Mouse (Mus musculus): Measurements from ENCODE around the gene Noxo1. TPM values are rescaled to one million over a fixed set of nuclear protein-coding genes. Genes with fewer than 3 reads are reported as not detected.

The Noxo1 gene
- polyA plus RNA-seq, 1 experiment from 2014 or later, result 0.97 TPM

GRCm38 (mm10) chr17:24737135-24737810 lies 41.2 kb downstream of the Noxo1 start:
- Histone ChIP-seq H3K4me2 (peak overlapping the region; percentile 90), H3K27me3 (ENCODE audit: control insufficient read depth, insufficient read depth, low read length) (no peaks in the 10 kb centered on the region), H3K4me1 (ENCODE audit: control insufficient read depth, insufficient read depth, low read length) (peaks cover 11% of the 10 kb centered on the region), H3K4me3 (ENCODE audit: low read depth, low read length) (peak overlapping the region; percentile 56), H3K9ac (ENCODE audit: low read length) (no peak overlapping the region), H3K9me3 (ENCODE audit: control insufficient read depth, low read length) (no peaks in the 10 kb centered on the region), H3K27ac (ENCODE audit: low read depth, low read length) (no peak overlapping the region), H3K36me3 (ENCODE audit: control insufficient read depth, insufficient read depth, low read length) (no peaks in the 10 kb centered on the region)
- WGBS, result 31% methylated on average over 8 of the region's 8 CpGs
- DNase-seq (ENCODE audit: low spot score, missing footprints) (peak; percentile 81), ATAC-seq (ENCODE audit: low FRiP score) (no peak)

GRCm38 (mm10) chr17:24738238-24738637 lies 42.2 kb downstream of the Noxo1 start:
- WGBS, result 83% methylated on average over 4 of the region's 4 CpGs
- no peak overlapping the region for H3K4me3 ChIP-seq (ENCODE audit: low read depth, low read length)
- H3K27ac ChIP-seq (ENCODE audit: low read depth, low read length), result no peak overlapping the region

GRCm38 (mm10) chr17:24739926-24740325 lies 43.9 kb downstream of the Noxo1 start:
- no peak overlapping the region for H3K9ac ChIP-seq (ENCODE audit: low read length)
- no peak overlapping the region for H3K27ac ChIP-seq (ENCODE audit: low read depth, low read length)
- 81% methylated on average over 8 of the region's 8 CpGs for WGBS
- no peaks in the 10 kb centered on the region for H3K36me3 ChIP-seq (ENCODE audit: control insufficient read depth, insufficient read depth, low read length)
- H3K27me3 ChIP-seq (ENCODE audit: control insufficient read depth, insufficient read depth, low read length), result no peaks in the 10 kb centered on the region
- H3K4me1 ChIP-seq (ENCODE audit: control insufficient read depth, insufficient read depth, low read length), result peaks cover 11% of the 10 kb centered on the region
- H3K4me2 ChIP-seq, result no peak overlapping the region
- peak; percentile 21 for DNase-seq (ENCODE audit: low spot score, missing footprints)
- H3K9me3 ChIP-seq (ENCODE audit: control insufficient read depth, low read length), result no peaks in the 10 kb centered on the region
- H3K4me3 ChIP-seq (ENCODE audit: low read depth, low read length), result no peak overlapping the region
- no peak for ATAC-seq (ENCODE audit: low FRiP score)

More at GRCm38 (mm10) chr17:24738238-24738637, 42.2 kb downstream of the Noxo1 start:
- ATAC-seq (ENCODE audit: low FRiP score) (no peak), DNase-seq (ENCODE audit: low spot score, missing footprints) (peak; percentile 31)
- Histone ChIP-seq H3K4me2 (no peak overlapping the region), H3K9ac (ENCODE audit: low read length) (no peak overlapping the region), H3K36me3 (ENCODE audit: control insufficient read depth, insufficient read depth, low read length) (no peaks in the 10 kb centered on the region), H3K27me3 (ENCODE audit: control insufficient read depth, insufficient read depth, low read length) (no peaks in the 10 kb centered on the region), H3K4me1 (ENCODE audit: control insufficient read depth, insufficient read depth, low read length) (peaks cover 11% of the 10 kb centered on the region), H3K9me3 (ENCODE audit: control insufficient read depth, low read length) (no peaks in the 10 kb centered on the region)

DNA sequence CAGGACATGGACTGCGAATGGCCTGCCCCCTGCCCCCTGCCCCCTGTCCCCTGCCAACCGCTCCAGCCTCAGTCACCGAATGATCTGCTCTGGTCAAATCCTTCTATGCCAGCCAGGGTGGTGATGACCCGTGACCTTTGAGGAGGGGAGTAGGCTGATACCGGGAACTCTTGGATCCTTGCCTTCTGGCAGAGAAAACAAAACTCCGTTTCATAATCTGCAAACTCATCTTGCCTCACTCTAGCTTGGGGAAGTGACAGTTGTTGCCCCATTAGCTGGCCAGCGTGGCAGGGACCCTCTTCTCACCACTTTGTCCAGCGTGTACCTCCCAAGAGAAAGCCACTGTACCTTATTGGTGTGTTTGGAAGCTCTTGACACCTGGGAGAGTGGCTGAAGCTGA lies 46.3 kb downstream of the Noxo1 start:
- DNase-seq (ENCODE audit: low spot score, missing footprints) (peak; percentile 8), ATAC-seq (ENCODE audit: low FRiP score) (no peak)
- Histone ChIP-seq H3K4me2 (no peak overlapping the region), H3K36me3 (ENCODE audit: control insufficient read depth, insufficient read depth, low read length) (no peaks in the 10 kb centered on the region), H3K4me3 (ENCODE audit: low read depth, low read length) (no peak overlapping the region), H3K9me3 (ENCODE audit: control insufficient read depth, low read length) (no peaks in the 10 kb centered on the region), H3K27ac (ENCODE audit: low read depth, low read length) (no peak overlapping the region), H3K27me3 (ENCODE audit: control insufficient read depth, insufficient read depth, low read length) (no peaks in the 10 kb centered on the region), H3K9ac (ENCODE audit: low read length) (no peak overlapping the region), H3K4me1 (ENCODE audit: control insufficient read depth, insufficient read depth, low read length) (peaks cover 1% of the 10 kb centered on the region; the same call in 1 of the 2 replicates)
- 90% methylated on average over 8 of the region's 8 CpGs for WGBS

- ATAC-seq (ENCODE audit: low FRiP score), result no peak
- peak; percentile 19 for DNase-seq (ENCODE audit: low spot score, missing footprints)
- no peaks in the 10 kb centered on the region for H3K4me1 ChIP-seq (ENCODE audit: control insufficient read depth, insufficient read depth, low read length)
- no peak overlapping the region for H3K4me2 ChIP-seq
- H3K9ac ChIP-seq (ENCODE audit: low read length), result no peak overlapping the region
- WGBS, result 76% methylated on average over 5 of the region's 5 CpGs
- H3K36me3 ChIP-seq (ENCODE audit: control insufficient read depth, insufficient read depth, low read length), result no peaks in the 10 kb centered on the region
- H3K27me3 ChIP-seq (ENCODE audit: control insufficient read depth, insufficient read depth, low read length), result no peaks in the 10 kb centered on the region
- no peaks in the 10 kb centered on the region for H3K9me3 ChIP-seq (ENCODE audit: control insufficient read depth, low read length)
- no peak overlapping the region for H3K27ac ChIP-seq (ENCODE audit: low read depth, low read length)
- no peak overlapping the region for H3K4me3 ChIP-seq (ENCODE audit: low read depth, low read length)
These were observed 47.9 kb downstream of the Noxo1 start for GRCm38 (mm10) chr17:24743896-24744295.

GRCm38 (mm10) chr17:24744381-24744780 lies 48.3 kb downstream of the Noxo1 start:
- H3K27me3 ChIP-seq (ENCODE audit: control insufficient read depth, insufficient read depth, low read length), result no peaks in the 10 kb centered on the region
- H3K36me3 ChIP-seq (ENCODE audit: control insufficient read depth, insufficient read depth, low read length), result no peaks in the 10 kb centered on the region
- no peaks in the 10 kb centered on the region for H3K9me3 ChIP-seq (ENCODE audit: control insufficient read depth, low read length)
- DNase-seq (ENCODE audit: low spot score, missing footprints) (peak; percentile 69), ATAC-seq (ENCODE audit: low FRiP score) (no peak)
- WGBS, result 72% methylated on average over 3 of the region's 3 CpGs
- no peak overlapping the region for H3K9ac ChIP-seq (ENCODE audit: low read length)
- H3K4me1 ChIP-seq (ENCODE audit: control insufficient read depth, insufficient read depth, low read length), result no peaks in the 10 kb centered on the region
- H3K27ac ChIP-seq (ENCODE audit: low read depth, low read length), result no peak overlapping the region
- no peak overlapping the region for H3K4me3 ChIP-seq (ENCODE audit: low read depth, low read length)
- H3K4me2 ChIP-seq, result no peak overlapping the region

DNA sequence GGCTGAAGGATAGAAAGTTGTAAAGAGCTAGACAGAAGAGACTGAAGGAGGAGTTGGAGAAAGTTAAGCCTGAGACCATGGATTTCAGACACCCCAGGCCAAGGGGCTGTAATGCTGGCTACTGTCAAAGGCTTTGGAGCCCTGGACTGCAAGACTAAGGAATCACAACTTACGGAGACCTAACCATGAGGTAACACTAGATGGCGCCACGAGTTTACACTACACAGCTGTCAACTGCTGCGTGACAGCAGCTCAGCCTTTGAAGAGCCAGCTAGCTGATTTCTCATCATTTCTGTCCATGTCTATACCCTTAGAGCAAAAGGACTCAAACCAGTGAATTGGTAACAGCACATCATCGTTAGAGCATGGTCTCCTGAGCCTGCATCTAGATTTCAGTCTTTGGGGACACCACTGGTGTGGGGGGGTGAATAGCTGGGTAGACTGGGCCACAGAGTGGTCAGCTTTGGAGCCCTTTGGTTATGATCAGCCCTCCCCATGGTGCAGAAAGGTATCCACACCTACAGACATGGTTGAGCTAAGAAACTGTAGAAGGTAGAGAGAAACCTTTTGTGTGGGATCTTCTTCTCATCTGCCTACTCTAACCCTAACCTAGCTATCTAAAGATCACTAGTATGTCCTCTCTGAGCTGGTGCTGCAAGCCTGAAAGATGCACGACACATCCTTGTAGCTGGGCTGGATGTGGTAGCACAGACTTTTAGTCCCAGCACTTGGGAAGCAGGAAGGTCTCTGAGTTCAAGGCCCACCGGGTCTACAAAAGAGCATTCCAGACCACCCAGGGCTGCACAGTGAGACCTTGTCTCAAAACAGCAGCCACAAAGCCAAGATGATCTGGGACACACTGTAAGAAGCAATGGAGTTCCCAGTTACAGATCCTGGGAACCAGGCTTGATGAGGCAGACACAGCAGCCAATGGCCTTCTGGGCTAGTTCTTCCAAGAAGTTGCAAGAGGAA lies 49.8 kb downstream of the Noxo1 start:
- Histone ChIP-seq H3K4me1 (ENCODE audit: control insufficient read depth, insufficient read depth, low read length) (no peaks in the 10 kb centered on the region), H3K4me2 (no peak overlapping the region), H3K9ac (ENCODE audit: low read length) (no peak overlapping the region), H3K4me3 (ENCODE audit: low read depth, low read length) (no peak overlapping the region), H3K27ac (ENCODE audit: low read depth, low read length) (no peak overlapping the region), H3K9me3 (ENCODE audit: control insufficient read depth, low read length) (no peaks in the 10 kb centered on the region), H3K36me3 (ENCODE audit: control insufficient read depth, insufficient read depth, low read length) (no peaks in the 10 kb centered on the region), H3K27me3 (ENCODE audit: control insufficient read depth, insufficient read depth, low read length) (peaks cover 11% of the 10 kb centered on the region)
- ATAC-seq (ENCODE audit: low FRiP score) (peak; percentile 67; the same call in 1 of the 2 replicates), DNase-seq (ENCODE audit: low spot score, missing footprints) (peak; percentile 97)
- 18% methylated on average over 7 of the region's 7 CpGs for WGBS

- H3K9ac ChIP-seq (ENCODE audit: low read length), result no peak overlapping the region
- H3K36me3 ChIP-seq (ENCODE audit: control insufficient read depth, insufficient read depth, low read length), result no peaks in the 10 kb centered on the region
- ATAC-seq (ENCODE audit: low FRiP score) (no peak), DNase-seq (ENCODE audit: low spot score, missing footprints) (peak; percentile 56)
- H3K9me3 ChIP-seq (ENCODE audit: control insufficient read depth, low read length), result no peaks in the 10 kb centered on the region
- H3K4me1 ChIP-seq (ENCODE audit: control insufficient read depth, insufficient read depth, low read length), result no peaks in the 10 kb centered on the region
- H3K27ac ChIP-seq (ENCODE audit: low read depth, low read length), result no peak overlapping the region
- peaks cover 21% of the 10 kb centered on the region for H3K27me3 ChIP-seq (ENCODE audit: control insufficient read depth, insufficient read depth, low read length)
- 45% methylated on average over 4 of the region's 4 CpGs for WGBS
- no peak overlapping the region for H3K4me2 ChIP-seq
- H3K4me3 ChIP-seq (ENCODE audit: low read depth, low read length), result no peak overlapping the region
These were observed 51.0 kb downstream of the Noxo1 start for GRCm38 (mm10) chr17:24746986-24747385.
